Mouse (Mus musculus) kidney, adult 2 months (tissue): ENCODE results near the gene Tmem104. TPM values are rescaled to one million over a fixed set of nuclear protein-coding genes. Genes with fewer than 3 reads are reported as not detected.
A peak's percentile ranks its signal among the peaks of the same experiment; 100 is the strongest.

Experiments used
- DNase-seq: peaks from one replicate; pipeline ENCODE4 v3.0.0; 2021
- H3K27ac ChIP-seq: fragments of 200-500 bp; 2 replicates; pipeline ENCODE4 v1.5.1; 2012; ENCODE audit warnings: low read depth, low read length, control low read depth, inconsistent platforms; ENCODE audit not compliant: insufficient read depth
- H3K27me3 ChIP-seq: fragments of 200-500 bp; replicated peaks from 2 replicates; pipeline ENCODE4 v1.6.1; 2012; ENCODE audit warnings: mild to moderate bottlenecking, moderate library complexity, low read length, inconsistent platforms; ENCODE audit not compliant: control insufficient read depth, insufficient read depth
- H3K36me3 ChIP-seq: fragments of 200-500 bp; 2 replicates; pipeline ENCODE4 v1.6.1; 2012; ENCODE audit warnings: mild to moderate bottlenecking, moderate library complexity, low read length, inconsistent platforms; ENCODE audit not compliant: control insufficient read depth, insufficient read depth
- H3K4me1 ChIP-seq: fragments of 200-500 bp; 2 replicates; pipeline ENCODE4 v1.6.1; 2011; ENCODE audit warnings: low read length; ENCODE audit not compliant: control insufficient read depth, insufficient read depth
- H3K4me3 ChIP-seq: fragments of 200-500 bp; 2 replicates; pipeline ENCODE4 v1.5.1; 2011; ENCODE audit warnings: mild to moderate bottlenecking, low read depth, low read length, control low read depth; ENCODE audit not compliant: insufficient read depth
- CTCF ChIP-seq: fragments of 200-500 bp; conservative IDR thresholded peaks from 2 replicates; pipeline ENCODE4 v1.5.1; 2011; ENCODE audit warnings: low read depth, mild to moderate bottlenecking, control low read depth, low read length, moderate library complexity, mixed read lengths; ENCODE audit not compliant: insufficient read depth, insufficient read length
- POLR2A ChIP-seq: fragments of 200-500 bp; IDR thresholded peaks from one replicate; pipeline ENCODE4 v1.6.1; 2011; ENCODE audit warnings: low read depth, low read length, control low read depth
- WGBS: fragments of 180-500 bp; shearing (Covaris S2); methylation state at CpG from one replicate; pipeline ENCODE4 v1.1.7; 2018; 5-methylcytosine and 5-hydroxymethylcytosine counted together
- polyA plus RNA-seq: library from polyadenylated mRNA; depleted of rRNA; stranded (reverse); fragments of >200 nt; gene quantifications from 2 replicates; pipeline ENCODE4 v1.2.3, GENCODE M21; 2012; rRNA removed

The Tmem104 gene
- polyA plus RNA-seq, result 13.0 and 14.8 TPM in 2 replicates

- peak within 1 kb of the TSS; percentile 86 for H3K4me3 ChIP-seq
- H3K4me1 ChIP-seq, result peaks cover 9% of the 10 kb centered on the region
- TF ChIP-seq POLR2A (peak; percentile 41), CTCF (no peak)
- under 1% methylated on average over 39 of the region's 39 CpGs for WGBS
- peak; percentile 99 for DNase-seq
- peak within 1 kb of the TSS; percentile 81 for H3K27ac ChIP-seq
- no peaks in the 10 kb centered on the region for H3K36me3 ChIP-seq
- H3K27me3 ChIP-seq, result no peaks in the 10 kb centered on the region
These were observed at the start of gene Tmem104 for GRCm38 (mm10) chr11:115187224-115187639. Tmem104 (plus strand) TSS chr11:115187487.

GRCm38 (mm10) chr11:115138597-115139262, 48.6 kb upstream of the Tmem104 start:
- Histone ChIP-seq H3K27ac (no peak overlapping the region), H3K4me1 (no peaks in the 10 kb centered on the region), H3K4me3 (no peak overlapping the region), H3K36me3 (no peaks in the 10 kb centered on the region), H3K27me3 (no peaks in the 10 kb centered on the region)
- no peak for TF ChIP-seq POLR2A
- TF ChIP-seq CTCF, result no peak
- DNase-seq, result no peak
- 66% methylated on average over 5 of the region's 5 CpGs for WGBS

- DNase-seq, result no peak
- WGBS, result 64% methylated on average over 2 of the region's 2 CpGs
These were observed 45.3 kb upstream of the Tmem104 start for GRCm38 (mm10) chr11:115141970-115142369.

GRCm38 (mm10) chr11:115147813-115148212, 39.5 kb upstream of the Tmem104 start:
- no peaks in the 10 kb centered on the region for H3K4me1 ChIP-seq
- WGBS, result 75% methylated on average over 4 of the region's 4 CpGs
- H3K36me3 ChIP-seq, result no peaks in the 10 kb centered on the region
- TF ChIP-seq CTCF (no peak), POLR2A (no peak)
- H3K4me3 ChIP-seq, result no peak overlapping the region
- H3K27me3 ChIP-seq, result no peaks in the 10 kb centered on the region
- DNase-seq, result no peak
- H3K27ac ChIP-seq, result no peak overlapping the region

More at GRCm38 (mm10) chr11:115141970-115142369, 45.3 kb upstream of the Tmem104 start:
- TF ChIP-seq CTCF (no peak), POLR2A (no peak)
- Histone ChIP-seq H3K27me3 (no peaks in the 10 kb centered on the region), H3K4me3 (no peak overlapping the region), H3K27ac (no peak overlapping the region), H3K4me1 (no peaks in the 10 kb centered on the region), H3K36me3 (no peaks in the 10 kb centered on the region)

GRCm38 (mm10) chr11:115150741-115151254, 36.5 kb upstream of the Tmem104 start:
- no peaks in the 10 kb centered on the region for H3K36me3 ChIP-seq
- H3K27me3 ChIP-seq, result no peaks in the 10 kb centered on the region
- 55% methylated on average over 6 of the region's 6 CpGs for WGBS
- TF ChIP-seq CTCF, result no peak
- no peak for TF ChIP-seq POLR2A
- DNase-seq, result no peak
- no peaks in the 10 kb centered on the region for H3K4me1 ChIP-seq
- no peak overlapping the region for H3K4me3 ChIP-seq
- H3K27ac ChIP-seq, result no peak overlapping the region

- Histone ChIP-seq H3K4me3 (peak overlapping the region; percentile 22; the same call in 1 of the 2 replicates), H3K4me1 (no peaks in the 10 kb centered on the region), H3K36me3 (no peaks in the 10 kb centered on the region), H3K27ac (no peak overlapping the region), H3K27me3 (no peaks in the 10 kb centered on the region)
- 11% methylated on average over 15 of the region's 15 CpGs for WGBS
- peak; percentile 65 for DNase-seq
- TF ChIP-seq CTCF (no peak), POLR2A (no peak)
These were observed 35.4 kb upstream of the Tmem104 start for GRCm38 (mm10) chr11:115151755-115152429.

GRCm38 (mm10) chr11:115153088-115153487, 34.2 kb upstream of the Tmem104 start:
- no peak overlapping the region for H3K27ac ChIP-seq
- H3K4me3 ChIP-seq, result no peak overlapping the region
- H3K36me3 ChIP-seq, result no peaks in the 10 kb centered on the region
- H3K4me1 ChIP-seq, result no peaks in the 10 kb centered on the region
- no peaks in the 10 kb centered on the region for H3K27me3 ChIP-seq
- 77% methylated on average over 9 of the region's 9 CpGs for WGBS
- DNase-seq, result no peak
- TF ChIP-seq POLR2A (no peak), CTCF (no peak)
